In genomic region chr17:5247247-5247646, GRCm38 (mm10) we compare ENCODE assay signal across 19 mouse cellular contexts.
DNase-seq lines count a peak whose midpoint lies in the region; ATAC-seq and TF ChIP-seq lines count a peak whose summit lies in the region.
"Had no signal": no experiment of that assay in that cellular context is flagged by ENCODE, and none has a peak within 500 bp of the region (broad histone marks: within the 10 kb centered on the region; RNA-seq: fewer than 3 reads in every experiment).

No protein-coding gene starts in this region.

- TF ChIP-seq CTCF in gastrocnemius, adult 2 months (IDR thresholded peaks at IDR 0.05): no peak
- TF ChIP-seq CTCF in heart, postnatal 0 days (IDR thresholded peaks at IDR 0.05; ENCODE audit: low read depth): no peak

- TF ChIP-seq EP300 in heart, postnatal 0 days (IDR thresholded peaks at IDR 0.05; ENCODE audit: low read depth): no peak

- no peak overlapping the region for H3K4me2 ChIP-seq in heart, postnatal 0 days (ENCODE audit: low read depth, low read length)
- H3K4me2 ChIP-seq: embryonic facial prominence, embryonic 13.5 days; forebrain, embryonic 15.5 days; liver, embryonic 11.5 days had no signal

- no peak for ATAC-seq in heart, postnatal 0 days (ENCODE audit: insufficient read depth, low read depth)
- no peak for ATAC-seq in CD4-positive, CD25-positive, alpha-beta regulatory T cell, adult 4 months
- ATAC-seq: forebrain, embryonic 15.5 days; hindbrain, postnatal 0 days; intestine, postnatal 0 days had no signal

- peak overlapping the region; percentile 53 for H3K27ac ChIP-seq in gastrocnemius, adult 2 months
- H3K27ac ChIP-seq in heart, postnatal 0 days (ENCODE audit: low read depth): peak overlapping the region; percentile 79
- H3K27ac ChIP-seq: embryonic facial prominence, embryonic 13.5 days; forebrain, embryonic 15.5 days; hindbrain, postnatal 0 days had no signal

- H3K9me3 ChIP-seq in heart, postnatal 0 days (replicated peaks; ENCODE audit: control insufficient read depth, low read length): no peaks in the 10 kb centered on the region
- H3K9me3 ChIP-seq: embryonic facial prominence, embryonic 13.5 days; forebrain, embryonic 15.5 days; megakaryocyte, embryonic 14.5 days had no signal

- H3K27me3 ChIP-seq in heart, postnatal 0 days (ENCODE audit: control insufficient read depth, insufficient read depth, low read length): no peaks in the 10 kb centered on the region
- H3K27me3 ChIP-seq: embryonic facial prominence, embryonic 13.5 days; forebrain, embryonic 15.5 days; megakaryocyte, embryonic 14.5 days had no signal

- H3K36me3 ChIP-seq in heart, postnatal 0 days (replicated peaks; ENCODE audit: control insufficient read depth, insufficient read depth, low read length): peaks cover 9% of the 10 kb centered on the region; the same call in 1 of the 2 replicates
- H3K36me3 ChIP-seq: forebrain, embryonic 15.5 days had no signal

- H3K9ac ChIP-seq in heart, postnatal 0 days (replicated peaks; ENCODE audit: low read depth, low read length): no peak overlapping the region
- H3K9ac ChIP-seq: embryonic facial prominence, embryonic 13.5 days; forebrain, embryonic 15.5 days had no signal

- WGBS in heart, postnatal 0 days: 83% methylated on average over 7 of the region's 7 CpGs

- no peak for DNase-seq in gastrocnemius, adult 2 months
- DNase-seq in gastrocnemius, adult 18-20 months (ENCODE audit: low spot score): no peak
- no peak for DNase-seq in heart, postnatal 0 days (ENCODE audit: low spot score)
- no peak for DNase-seq in heart, postnatal 25 days (ENCODE audit: low spot score)
- DNase-seq in brain, adult 2 months (ENCODE audit: low read depth, low spot score): peak; percentile 48
- DNase-seq in cerebellum, postnatal 10 days: peak; percentile 46 to 54
- DNase-seq: layer of hippocampus, adult 9-11 months; lung, adult 18-20 months; midbrain, embryonic 14.5 days; right cerebral cortex, postnatal 14 days; thymus, postnatal 36 days had no signal

- intact Hi-C loops in gastrocnemius, adult 2 months (cut with DNase I): no loop called here
- intact Hi-C loops in heart, postnatal 25 days (cut with DNase I): loop anchor here (5.0 kb wide), 1 partner anchor 40 kb away; no protein-coding TSS in a partner anchor

- H3K4me1 ChIP-seq in heart, postnatal 0 days (ENCODE audit: control insufficient read depth, insufficient read depth): peaks cover 35% of the 10 kb centered on the region

- H3K4me3 ChIP-seq in gastrocnemius, adult 2 months: no peak overlapping the region
- H3K4me3 ChIP-seq in heart, postnatal 0 days (ENCODE audit: low read depth, low read length): no peak overlapping the region
- H3K4me3 ChIP-seq: embryonic facial prominence, embryonic 13.5 days; forebrain, embryonic 15.5 days; megakaryocyte, embryonic 14.5 days; myocyte had no signal

Comparison
In these comparisons a context has a peak if more than half of its experiments do, and no peak if none do; other contexts are left out.
1. DNase-seq: peak in brain, adult 2 months (single experiment) and cerebellum, postnatal 10 days (2 of 2); none in gastrocnemius, adult 2 months (single experiment), gastrocnemius, adult 18-20 months (single experiment), heart, postnatal 0 days (single experiment) and heart, postnatal 25 days (single experiment).